Mouse (Mus musculus): ENCODE data around the gene Cyp2d11. TPM values are rescaled to one million over a fixed set of nuclear protein-coding genes. Genes with fewer than 3 reads are reported as not detected.
"Not testable (repeated sequence)": the region's sequence is repeated elsewhere in the genome, so short reads cannot be mapped to it uniquely, and the experiment has no call there.

Gene Cyp2d11
- not detected in 2 replicates for total RNA-seq (2017)

DNA sequence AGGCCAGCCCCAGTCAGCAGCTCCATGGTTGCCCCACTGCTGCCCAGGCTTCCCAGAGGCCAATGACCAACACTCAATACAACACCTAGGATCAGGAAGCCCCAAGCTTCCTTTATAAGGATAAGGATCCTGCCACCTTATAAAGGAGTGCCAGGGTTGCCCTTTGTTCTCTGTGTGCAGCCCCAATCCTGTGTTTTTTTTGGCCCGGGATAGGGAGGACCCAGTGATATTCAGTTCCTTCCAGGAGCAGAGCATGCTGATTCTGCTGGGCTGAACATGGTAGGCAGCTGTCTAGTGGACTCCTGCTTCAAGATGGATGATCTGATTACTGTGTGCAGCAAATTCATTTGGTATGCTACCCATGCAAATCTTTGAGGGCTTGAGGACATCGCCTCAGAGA lies at the start of gene Cyp2d11:
Cyp2d11 (minus strand) TSS at position 101 of the 400 bp plus-strand sequence.
- ATAC-seq (ENCODE audit: extremely low read depth, insufficient number of reproducible peaks, low FRiP score, poor library complexity, severe bottlenecking) = not testable (repeated sequence)

GRCm38 (mm10) chr15:82437975-82438617 lies 44.3 kb upstream of the Cyp2d11 start:
- no peak for ATAC-seq (ENCODE audit: extremely low read depth, insufficient number of reproducible peaks, low FRiP score, poor library complexity, severe bottlenecking)

DNA sequence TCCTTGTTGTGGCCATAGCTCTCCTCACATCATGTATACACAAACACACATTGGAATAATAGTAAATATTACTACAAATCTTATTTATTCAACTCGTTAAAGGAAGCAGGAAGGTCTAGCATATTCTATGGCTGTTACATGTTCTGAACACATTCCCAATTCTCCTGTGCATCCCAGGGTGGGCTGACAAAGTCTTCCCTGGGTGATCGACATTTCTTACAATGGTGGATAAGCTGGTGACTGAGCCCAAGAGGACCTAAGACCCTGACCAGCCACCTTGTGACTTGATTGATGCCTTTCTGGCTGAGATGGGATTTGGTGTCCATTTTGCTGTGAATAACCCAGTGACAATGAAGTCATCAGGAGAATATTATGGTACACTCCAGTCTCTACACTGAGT lies 41.8 kb upstream of the Cyp2d11 start:
- ATAC-seq (ENCODE audit: extremely low read depth, insufficient number of reproducible peaks, low FRiP score, poor library complexity, severe bottlenecking) = no peak

DNA sequence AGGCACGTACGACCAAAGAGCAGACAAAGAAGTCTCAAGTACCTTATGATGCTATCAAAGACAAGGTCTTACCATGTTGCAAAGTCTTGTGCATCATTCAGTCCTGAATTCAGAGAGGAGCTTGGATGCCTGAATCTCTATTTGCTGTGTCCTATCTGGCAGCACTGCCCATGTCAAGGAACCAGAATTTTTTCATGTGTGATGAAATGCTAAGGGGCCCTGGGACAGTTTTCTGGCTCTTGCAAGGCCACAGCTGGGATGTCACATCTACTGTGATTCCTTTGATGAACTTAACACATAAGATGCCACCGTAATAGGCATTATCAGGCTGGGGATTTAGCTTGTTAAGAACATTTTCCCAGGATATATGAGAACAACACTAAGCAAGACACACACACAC lies 41.2 kb upstream of the Cyp2d11 start:
- ATAC-seq (ENCODE audit: extremely low read depth, insufficient number of reproducible peaks, low FRiP score, poor library complexity, severe bottlenecking) = no peak

- ATAC-seq (ENCODE audit: extremely low read depth, insufficient number of reproducible peaks, low FRiP score, poor library complexity, severe bottlenecking) = no peak
Measured at GRCm38 (mm10) chr15:82434541-82434940, 40.7 kb upstream of the Cyp2d11 start.

DNA sequence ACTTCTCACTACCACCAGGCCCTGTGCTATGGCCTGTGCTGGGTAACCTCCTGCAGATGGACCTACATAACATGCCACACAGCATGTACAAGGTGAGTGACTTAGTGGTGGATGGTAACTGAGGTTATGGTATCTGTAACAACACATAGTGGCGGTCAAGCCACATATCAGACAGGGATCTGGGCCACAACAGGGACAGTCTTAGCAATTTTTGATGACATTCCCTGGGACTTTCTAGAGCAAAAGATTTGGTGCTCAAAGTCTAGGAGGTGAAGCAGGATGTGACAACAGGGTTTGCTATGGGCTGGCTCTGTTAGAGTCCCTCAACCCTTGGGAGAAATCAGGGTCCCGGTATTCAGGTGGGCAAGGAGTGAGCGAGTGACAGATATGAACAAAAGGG lies 39.8 kb upstream of the Cyp2d11 start:
- no peak for ATAC-seq (ENCODE audit: extremely low read depth, insufficient number of reproducible peaks, low FRiP score, poor library complexity, severe bottlenecking)

- no peak for ATAC-seq (ENCODE audit: extremely low read depth, insufficient number of reproducible peaks, low FRiP score, poor library complexity, severe bottlenecking)
Measured at GRCm38 (mm10) chr15:82433137-82433536, 39.3 kb upstream of the Cyp2d11 start, which contains the start of gene Cyp2d9. Cyp2d9 (plus strand) TSS chr15:82433437.

- ATAC-seq (ENCODE audit: extremely low read depth, insufficient number of reproducible peaks, low FRiP score, poor library complexity, severe bottlenecking) = no peak
Measured at GRCm38 (mm10) chr15:82423471-82423870, 29.6 kb upstream of the Cyp2d11 start.

DNA sequence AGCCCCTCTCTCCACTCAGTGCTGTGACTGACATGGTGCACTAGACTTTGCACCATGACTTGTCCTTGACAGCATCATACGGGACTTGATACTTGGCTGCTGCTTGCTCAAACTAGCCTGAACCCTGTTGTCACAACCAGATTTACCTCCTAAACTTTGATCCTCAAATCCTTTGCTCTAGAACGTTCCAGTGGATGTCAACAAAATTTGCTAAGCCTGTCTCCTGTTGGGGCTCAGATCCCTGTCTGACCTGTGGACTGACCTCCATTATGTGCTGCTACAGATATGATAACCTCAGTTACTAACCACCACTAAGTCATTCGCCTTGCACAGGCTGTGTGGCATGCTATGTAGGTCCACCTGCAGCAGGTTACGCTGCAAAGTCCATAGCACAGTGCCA lies 29.1 kb upstream of the Cyp2d11 start:
- ATAC-seq (ENCODE audit: extremely low read depth, insufficient number of reproducible peaks, low FRiP score, poor library complexity, severe bottlenecking) = no peak

DNA sequence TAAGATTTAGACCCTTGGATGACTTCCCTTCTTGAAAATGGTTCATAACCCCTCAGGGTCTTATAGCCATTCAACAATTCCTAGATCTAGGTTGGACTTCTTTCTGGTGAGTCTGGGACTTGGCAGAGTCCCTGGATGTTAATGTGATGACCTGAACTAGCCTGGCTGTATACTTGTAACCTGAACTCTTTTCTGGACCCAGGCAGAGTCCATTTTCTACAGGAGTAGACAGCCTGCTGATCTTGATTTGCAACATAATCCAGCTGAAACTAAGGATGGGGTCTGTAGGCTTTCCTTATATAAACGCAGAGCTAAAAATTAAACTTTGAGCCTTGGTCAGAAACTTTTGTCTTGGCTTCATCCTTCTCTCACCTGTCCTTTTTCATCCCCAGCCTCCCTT lies 24.8 kb upstream of the Cyp2d11 start:
- ATAC-seq (ENCODE audit: extremely low read depth, insufficient number of reproducible peaks, low FRiP score, poor library complexity, severe bottlenecking) = no peak

DNA sequence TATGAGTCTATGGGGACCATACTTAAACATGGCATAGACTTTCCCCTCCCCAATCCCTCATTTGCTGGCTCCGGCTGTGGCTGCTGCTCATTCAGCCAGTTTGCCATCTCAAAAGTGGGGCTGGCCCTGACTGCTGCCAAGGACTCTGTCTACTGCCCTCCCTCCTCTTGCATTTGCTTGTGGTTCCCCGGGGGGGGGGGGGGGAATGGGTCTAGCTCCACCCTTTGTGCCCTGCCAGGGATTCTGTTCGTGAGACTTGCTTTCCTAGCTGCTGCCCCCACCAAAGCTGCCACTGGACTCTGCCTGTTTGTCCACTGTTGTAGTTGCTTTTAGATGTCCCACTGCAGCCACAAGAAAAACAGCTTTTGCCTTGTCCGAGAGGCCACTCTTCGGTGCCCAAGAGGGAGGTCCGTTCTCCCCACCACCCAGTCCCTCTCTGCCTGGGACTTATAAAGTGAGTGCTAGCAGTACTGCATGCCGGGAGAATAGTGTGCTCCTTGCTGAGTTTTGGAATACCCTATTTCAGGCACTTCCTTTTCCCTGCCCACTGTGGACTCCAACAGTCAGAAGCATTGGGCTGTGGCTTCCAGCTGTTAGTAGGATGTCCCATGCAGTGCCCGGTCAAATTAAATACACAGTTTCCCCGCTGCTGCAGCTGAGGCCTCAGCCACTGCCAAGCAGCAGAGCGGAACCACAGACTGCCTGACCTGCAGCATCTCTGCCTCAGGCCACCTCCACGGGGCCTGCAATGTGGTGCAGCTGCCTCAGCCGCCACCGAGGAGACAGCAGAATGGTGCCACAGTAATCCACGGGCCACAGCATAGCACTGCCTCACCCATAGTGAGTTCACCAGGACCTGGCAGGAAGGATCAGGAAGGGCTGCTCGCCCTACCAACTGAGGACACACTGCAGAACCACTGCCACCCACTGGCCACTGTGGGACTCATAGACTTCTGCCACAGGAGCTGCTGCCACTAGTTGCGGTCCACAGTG lies 23.3 kb upstream of the Cyp2d11 start:
- peak; percentile 80 for ATAC-seq (ENCODE audit: extremely low read depth, insufficient number of reproducible peaks, low FRiP score, poor library complexity, severe bottlenecking)

DNA sequence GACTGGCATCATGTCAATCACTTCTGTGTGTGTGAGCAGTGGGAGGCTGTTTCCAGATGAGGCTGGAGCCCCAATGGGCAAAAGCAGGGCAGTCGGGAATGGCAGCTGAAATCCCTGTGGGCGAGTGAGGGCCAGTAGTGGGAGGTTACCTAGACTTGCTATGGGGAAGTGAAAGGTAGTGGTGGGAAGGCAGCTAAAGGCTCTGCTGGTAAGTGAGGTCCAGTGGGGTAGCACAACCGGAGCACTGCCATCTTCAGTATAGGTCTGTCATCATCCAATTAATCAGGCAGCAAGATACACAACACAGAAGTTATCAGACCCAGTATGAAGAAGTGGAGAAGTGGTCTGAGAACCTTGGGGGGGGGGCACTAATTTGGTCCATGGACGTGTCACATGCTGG lies 13.7 kb upstream of the Cyp2d11 start:
- ATAC-seq (ENCODE audit: extremely low read depth, insufficient number of reproducible peaks, low FRiP score, poor library complexity, severe bottlenecking) = no peak

GRCm38 (mm10) chr15:82406981-82407380 lies 13.2 kb upstream of the Cyp2d11 start, which contains the start of gene Cyp2d10:
Cyp2d10 (minus strand) TSS chr15:82407195.
- no peak for ATAC-seq (ENCODE audit: extremely low read depth, insufficient number of reproducible peaks, low FRiP score, poor library complexity, severe bottlenecking)

DNA sequence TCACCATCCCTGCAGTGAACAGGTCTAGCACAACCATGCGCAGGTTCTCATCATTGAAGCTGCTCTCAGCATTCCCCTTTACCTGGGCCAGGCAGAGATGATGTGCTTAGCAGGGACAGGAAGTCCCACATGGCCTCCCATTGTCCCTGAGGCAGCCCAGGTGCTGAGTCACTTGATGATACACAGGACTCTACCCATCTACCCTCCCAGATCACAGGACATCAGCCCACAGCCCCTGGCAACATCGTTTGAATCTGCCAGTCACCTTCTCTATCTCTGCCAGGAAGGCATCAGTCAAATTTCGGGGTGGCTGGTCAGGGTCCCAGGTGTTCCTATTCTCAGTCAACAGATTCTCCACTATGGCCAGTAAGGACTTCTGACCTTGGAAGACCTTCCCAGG lies 10.3 kb upstream of the Cyp2d11 start:
- ATAC-seq (ENCODE audit: extremely low read depth, insufficient number of reproducible peaks, low FRiP score, poor library complexity, severe bottlenecking) = no peak

DNA sequence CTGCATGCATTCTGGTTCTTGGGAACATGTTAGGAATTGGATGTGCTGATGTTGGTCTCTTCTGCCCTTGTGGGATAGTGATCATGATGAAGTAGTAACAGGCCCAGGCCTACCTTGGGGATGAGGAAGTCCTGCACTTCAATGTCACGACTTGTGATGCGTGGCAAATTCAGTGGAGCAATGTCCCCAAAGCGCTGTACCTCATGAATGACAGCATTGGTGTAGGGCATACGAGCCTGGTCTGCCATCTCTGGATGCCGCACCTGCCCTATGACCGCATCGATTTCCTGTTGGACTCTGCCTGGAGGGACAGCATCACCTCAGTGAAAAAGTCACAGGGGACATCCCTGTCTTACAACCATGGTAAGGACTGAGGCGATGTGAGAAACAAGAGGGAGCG lies 9.8 kb upstream of the Cyp2d11 start:
- ATAC-seq (ENCODE audit: extremely low read depth, insufficient number of reproducible peaks, low FRiP score, poor library complexity, severe bottlenecking) = no peak

GRCm38 (mm10) chr15:82402741-82403140 lies 8.9 kb upstream of the Cyp2d11 start:
- no peak for ATAC-seq (ENCODE audit: extremely low read depth, insufficient number of reproducible peaks, low FRiP score, poor library complexity, severe bottlenecking)

GRCm38 (mm10) chr15:82402106-82402505 lies 8.3 kb upstream of the Cyp2d11 start:
- no peak for ATAC-seq (ENCODE audit: extremely low read depth, insufficient number of reproducible peaks, low FRiP score, poor library complexity, severe bottlenecking)

GRCm38 (mm10) chr15:82401516-82401915 lies 7.7 kb upstream of the Cyp2d11 start:
- ATAC-seq (ENCODE audit: extremely low read depth, insufficient number of reproducible peaks, low FRiP score, poor library complexity, severe bottlenecking) = no peak

GRCm38 (mm10) chr15:82395955-82396354 lies 2.1 kb upstream of the Cyp2d11 start:
- not testable (repeated sequence) for ATAC-seq (ENCODE audit: extremely low read depth, insufficient number of reproducible peaks, low FRiP score, poor library complexity, severe bottlenecking)

DNA sequence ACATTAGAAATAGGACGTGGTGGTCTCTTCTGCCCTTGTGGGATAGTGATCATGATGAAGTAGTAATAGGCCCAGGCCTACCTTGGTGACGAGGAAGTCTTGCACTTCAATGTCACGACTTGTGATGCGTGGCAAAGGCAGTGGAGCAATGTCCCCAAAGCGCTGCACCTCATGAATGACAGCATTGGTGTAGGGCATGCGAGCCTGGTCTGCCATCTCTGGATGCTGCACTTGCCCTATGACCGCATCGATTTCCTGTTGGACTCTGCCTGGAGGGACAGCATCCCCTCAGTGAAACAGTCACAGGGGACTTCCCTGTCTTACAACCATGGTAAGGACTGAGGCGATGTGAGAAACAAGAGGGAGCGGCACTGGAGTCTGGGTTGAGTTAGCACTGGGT lies 3.9 kb downstream of the Cyp2d11 start:
- ATAC-seq (ENCODE audit: extremely low read depth, insufficient number of reproducible peaks, low FRiP score, poor library complexity, severe bottlenecking) = not testable (repeated sequence)

All from neutrophil, adult 5-6 weeks (primary cell).